Mouse (Mus musculus) forebrain, embryonic 13.5 days (tissue): Measurements from ENCODE around the gene Ceacam19. TPM values are rescaled to one million over a fixed set of nuclear protein-coding genes. Genes with fewer than 3 reads are reported as not detected.

ENCODE experiments used
- ATAC-seq: fragments of 200-750 bp; cut with Nextera tagmentation; 2 replicates; pipeline ENCODE4 v1.8.0; 2017
- H3K27ac ChIP-seq: fragments of 300-500 bp; sonication (generic); 2 replicates; pipeline ENCODE4 v1.5.1; 2015; ENCODE audit warnings: inconsistent platforms, mild to moderate bottlenecking, moderate library complexity
- H3K27me3 ChIP-seq: fragments of 300-500 bp; sonication (generic); 2 replicates; pipeline ENCODE4 v1.6.1; 2015; ENCODE audit warnings: mild to moderate bottlenecking, inconsistent platforms
- H3K36me3 ChIP-seq: fragments of 300-500 bp; sonication (generic); 2 replicates; pipeline ENCODE4 v1.6.1; 2015; ENCODE audit warnings: mild to moderate bottlenecking, inconsistent platforms; ENCODE audit not compliant: poor library complexity, severe bottlenecking
- H3K4me1 ChIP-seq: fragments of 300-500 bp; sonication (generic); 2 replicates; pipeline ENCODE4 v1.6.1; 2015; ENCODE audit warnings: inconsistent platforms
- H3K4me2 ChIP-seq: fragments of 300-500 bp; sonication (generic); 2 replicates; pipeline ENCODE4 v1.6.1; 2015; ENCODE audit warnings: inconsistent platforms, mild to moderate bottlenecking, moderate library complexity
- H3K4me3 ChIP-seq: fragments of 300-500 bp; sonication (generic); 2 replicates; pipeline ENCODE4 v1.5.1; 2015; ENCODE audit warnings: mild to moderate bottlenecking, inconsistent platforms
- H3K9ac ChIP-seq: fragments of 300-500 bp; sonication (generic); 2 replicates; pipeline ENCODE4 v1.6.1; 2015; ENCODE audit warnings: mild to moderate bottlenecking, inconsistent platforms
- H3K9me3 ChIP-seq: fragments of 300-500 bp; sonication (generic); replicated peaks from 2 replicates; pipeline ENCODE4 v1.6.1; 2016; ENCODE audit warnings: inconsistent platforms
- WGBS: fragments of 180-500 bp; shearing (Covaris S2); methylation state at CpG from one replicate; pipeline ENCODE4 v1.1.7; 2015; 5-methylcytosine and 5-hydroxymethylcytosine counted together
- polyA plus RNA-seq: library from polyadenylated mRNA; unstranded; fragments of >200 nt; fragmentation: Nextera tagmentation; extraction: Ambion mirVana; gene quantifications from 2 replicates; pipeline ENCODE4 v1.2.1, GENCODE M21; 2015

Gene Ceacam19
- polyA plus RNA-seq, 1 experiment from 2014 or later, result not detected

GRCm38 (mm10) chr7:19923354-19923753, 35.6 kb upstream of the Ceacam19 start:
- Histone ChIP-seq H3K36me3 (0 out of 2 replicates have a peak, but pooled peaks cover under 1% of the 10 kb centered on the region), H3K9ac (no peak overlapping the region), H3K4me2 (no peak overlapping the region), H3K27me3 (no peaks in the 10 kb centered on the region), H3K27ac (no peak overlapping the region), H3K4me3 (no peak overlapping the region), H3K9me3 (no peaks in the 10 kb centered on the region), H3K4me1 (0 out of 2 replicates have a peak, but pooled peaks cover 8% of the 10 kb centered on the region)
- no peak for ATAC-seq
- 54% methylated on average over 2 of the region's 2 CpGs for WGBS

- ATAC-seq, result peak; percentile 87
- peak within 1 kb of the TSS; percentile 63 for H3K27ac ChIP-seq
- WGBS, result under 1% methylated on average over 53 of the region's 60 CpGs
Observed at GRCm38 (mm10) chr7:19920506-19921261, 32.9 kb upstream of the Ceacam19 start, which contains the start of gene Pvr. Gene Pvr (minus strand): TSS chr7:19921160.

GRCm38 (mm10) chr7:19920166-19920505, 32.4 kb upstream of the Ceacam19 start:
- no peaks in the 10 kb centered on the region for H3K9me3 ChIP-seq
- peak overlapping the region; percentile 65 for H3K4me3 ChIP-seq
- WGBS, result 37% methylated on average over 4 of the region's 4 CpGs
- H3K9ac ChIP-seq, result peak overlapping the region; percentile 68
- H3K4me2 ChIP-seq, result peak overlapping the region; percentile 78
- no peaks in the 10 kb centered on the region for H3K27me3 ChIP-seq
- H3K27ac ChIP-seq, result no peak overlapping the region
- H3K36me3 ChIP-seq, result peaks cover 12% of the 10 kb centered on the region; the same call in 1 of the 2 replicates
- peak; percentile 58 for ATAC-seq
- 0 out of 2 replicates have a peak, but pooled peaks cover 8% of the 10 kb centered on the region for H3K4me1 ChIP-seq

More at GRCm38 (mm10) chr7:19920506-19921261, 32.9 kb upstream of the Ceacam19 start, which contains the start of gene Pvr:
- Histone ChIP-seq H3K9me3 (no peaks in the 10 kb centered on the region), H3K4me3 (peak within 1 kb of the TSS; percentile 65), H3K9ac (peak within 1 kb of the TSS; percentile 68), H3K36me3 (peaks cover 12% of the 10 kb centered on the region; the same call in 1 of the 2 replicates), H3K4me1 (0 out of 2 replicates have a peak, but pooled peaks cover 8% of the 10 kb centered on the region), H3K4me2 (peak within 1 kb of the TSS; percentile 78), H3K27me3 (no peaks in the 10 kb centered on the region)

GRCm38 (mm10) chr7:19914558-19914957, 26.8 kb upstream of the Ceacam19 start:
- Histone ChIP-seq H3K36me3 (peaks cover 12% of the 10 kb centered on the region; the same call in 1 of the 2 replicates), H3K27ac (no peak overlapping the region), H3K4me3 (no peak overlapping the region), H3K4me2 (no peak overlapping the region), H3K27me3 (no peaks in the 10 kb centered on the region), H3K4me1 (no peaks in the 10 kb centered on the region), H3K9ac (no peak overlapping the region), H3K9me3 (no peaks in the 10 kb centered on the region)
- WGBS, result 90% methylated on average over 7 of the region's 7 CpGs
- ATAC-seq, result no peak

- no peaks in the 10 kb centered on the region for H3K27me3 ChIP-seq
- no peak overlapping the region for H3K4me2 ChIP-seq
- 87% methylated on average over 23 of the region's 23 CpGs for WGBS
- H3K27ac ChIP-seq, result no peak overlapping the region
- H3K9ac ChIP-seq, result no peak overlapping the region
- ATAC-seq, result no peak
- no peak overlapping the region for H3K4me3 ChIP-seq
- H3K4me1 ChIP-seq, result no peaks in the 10 kb centered on the region
- peaks cover 17% of the 10 kb centered on the region for H3K36me3 ChIP-seq
- peaks cover 1% of the 10 kb centered on the region; the same call in 1 of the 2 replicates for H3K9me3 ChIP-seq
Observed at GRCm38 (mm10) chr7:19911695-19912524, 24.1 kb upstream of the Ceacam19 start.

GRCm38 (mm10) chr7:19911292-19911658, 23.5 kb upstream of the Ceacam19 start:
- 92% methylated on average over 6 of the region's 6 CpGs for WGBS
- no peak overlapping the region for H3K4me3 ChIP-seq
- no peak overlapping the region for H3K9ac ChIP-seq
- no peaks in the 10 kb centered on the region for H3K27me3 ChIP-seq
- H3K27ac ChIP-seq, result no peak overlapping the region
- H3K36me3 ChIP-seq, result peaks cover 15% of the 10 kb centered on the region
- no peak for ATAC-seq
- H3K4me2 ChIP-seq, result no peak overlapping the region
- H3K9me3 ChIP-seq, result peaks cover 6% of the 10 kb centered on the region; the same call in 1 of the 2 replicates
- no peaks in the 10 kb centered on the region for H3K4me1 ChIP-seq

- Histone ChIP-seq H3K36me3 (peaks cover 14% of the 10 kb centered on the region), H3K9ac (no peak overlapping the region), H3K27me3 (no peaks in the 10 kb centered on the region), H3K4me3 (no peak overlapping the region), H3K4me2 (no peak overlapping the region), H3K9me3 (peaks cover 6% of the 10 kb centered on the region; the same call in 1 of the 2 replicates), H3K4me1 (no peaks in the 10 kb centered on the region), H3K27ac (no peak overlapping the region)
- peak; percentile 70 for ATAC-seq
- 51% methylated on average over 21 of the region's 21 CpGs for WGBS
Observed at GRCm38 (mm10) chr7:19910421-19911291, 22.9 kb upstream of the Ceacam19 start.

- no peak for ATAC-seq
- Histone ChIP-seq H3K9me3 (peaks cover 2% of the 10 kb centered on the region; the same call in 1 of the 2 replicates), H3K9ac (no peak overlapping the region), H3K4me1 (no peaks in the 10 kb centered on the region), H3K27me3 (no peaks in the 10 kb centered on the region), H3K4me3 (no peak overlapping the region), H3K36me3 (no peaks in the 10 kb centered on the region), H3K4me2 (no peak overlapping the region), H3K27ac (no peak overlapping the region)
- WGBS, result 50% methylated on average over 8 of the region's 8 CpGs
Observed at GRCm38 (mm10) chr7:19889881-19890280, 2.1 kb upstream of the Ceacam19 start.

- Histone ChIP-seq H3K4me2 (no peak overlapping the region), H3K27me3 (no peaks in the 10 kb centered on the region), H3K9me3 (peaks cover 3% of the 10 kb centered on the region), H3K36me3 (no peaks in the 10 kb centered on the region), H3K9ac (no peak overlapping the region), H3K4me1 (no peaks in the 10 kb centered on the region), H3K27ac (no peak overlapping the region), H3K4me3 (no peak overlapping the region)
- no peak for ATAC-seq
- WGBS, result 83% methylated on average over 8 of the region's 8 CpGs
Observed at GRCm38 (mm10) chr7:19880754-19881153, 7.0 kb downstream of the Ceacam19 start.

- no peaks in the 10 kb centered on the region for H3K9me3 ChIP-seq
- no peak overlapping the region for H3K4me2 ChIP-seq
- no peak overlapping the region for H3K9ac ChIP-seq
- no peaks in the 10 kb centered on the region for H3K4me1 ChIP-seq
- ATAC-seq, result no peak
- H3K27me3 ChIP-seq, result no peaks in the 10 kb centered on the region
- WGBS, result 60% methylated on average over 14 of the region's 14 CpGs
- H3K27ac ChIP-seq, result no peak overlapping the region
- H3K36me3 ChIP-seq, result no peaks in the 10 kb centered on the region
- no peak overlapping the region for H3K4me3 ChIP-seq
Observed at GRCm38 (mm10) chr7:19876781-19877425, 10.9 kb downstream of the Ceacam19 start.
